Mouse (Mus musculus) hindbrain, embryonic 16.5 days (tissue): ENCODE measurements around the gene Cdx2. TPM values are rescaled to one million over a fixed set of nuclear protein-coding genes. Genes with fewer than 3 reads are reported as not detected.

Experiments used
- ATAC-seq: fragments of 200-750 bp; cut with Nextera tagmentation; 2 replicates; pipeline ENCODE4 v1.8.0; 2017; ENCODE audit warnings: moderate TSS enrichment, moderate library complexity
- H3K27ac ChIP-seq: fragments of 300-500 bp; sonication (generic); 2 replicates; pipeline ENCODE4 v1.5.1; 2014; ENCODE audit warnings: low read depth, mild to moderate bottlenecking, control low read depth, low read length, moderate library complexity
- H3K27me3 ChIP-seq: fragments of 300-500 bp; sonication (generic); replicated peaks from 2 replicates; pipeline ENCODE4 v1.6.1; 2014; ENCODE audit warnings: low read length; ENCODE audit not compliant: control insufficient read depth, insufficient read depth
- H3K36me3 ChIP-seq: fragments of 300-500 bp; sonication (generic); 2 replicates; pipeline ENCODE4 v1.6.1; 2014; ENCODE audit warnings: mild to moderate bottlenecking, low read length, moderate library complexity, mixed read lengths; ENCODE audit not compliant: control insufficient read depth, insufficient read depth
- H3K4me1 ChIP-seq: fragments of 300-500 bp; sonication (generic); 2 replicates; pipeline ENCODE4 v1.6.1; 2014; ENCODE audit warnings: low read depth, low read length; ENCODE audit not compliant: control insufficient read depth, insufficient read depth
- H3K4me2 ChIP-seq: fragments of 300-500 bp; sonication (generic); 2 replicates; pipeline ENCODE4 v1.6.1; 2014; ENCODE audit warnings: mild to moderate bottlenecking, low read length, control low read depth, moderate library complexity
- H3K4me3 ChIP-seq: fragments of 300-500 bp; sonication (generic); 2 replicates; pipeline ENCODE4 v1.5.1; 2014; ENCODE audit warnings: mild to moderate bottlenecking, low read length, control low read depth, moderate library complexity
- H3K9ac ChIP-seq: fragments of 300-500 bp; sonication (generic); 2 replicates; pipeline ENCODE4 v1.6.1; 2014; ENCODE audit warnings: low read depth, mild to moderate bottlenecking, control low read depth, low read length, moderate library complexity
- H3K9me3 ChIP-seq: fragments of 300-500 bp; sonication (generic); 2 replicates; pipeline ENCODE4 v1.6.1; 2014; ENCODE audit warnings: mild to moderate bottlenecking, low read length, moderate library complexity; ENCODE audit not compliant: control insufficient read depth
- WGBS: fragments of 180-500 bp; shearing (Covaris S2); extraction: QIAGEN DNeasy Blood & Tissue Kit; methylation state at CpG from one replicate; pipeline ENCODE4 v1.1.7; 2014; 5-methylcytosine and 5-hydroxymethylcytosine counted together
- polyA plus RNA-seq: library from polyadenylated mRNA; unstranded; fragments of >200 nt; fragmentation: Nextera tagmentation; extraction: Ambion mirVana; gene quantifications from 2 replicates; pipeline ENCODE4 v1.2.1, GENCODE M21; 2015

Gene Cdx2
- polyA plus RNA-seq, 1 experiment from 2014 or later = not detected

DNA sequence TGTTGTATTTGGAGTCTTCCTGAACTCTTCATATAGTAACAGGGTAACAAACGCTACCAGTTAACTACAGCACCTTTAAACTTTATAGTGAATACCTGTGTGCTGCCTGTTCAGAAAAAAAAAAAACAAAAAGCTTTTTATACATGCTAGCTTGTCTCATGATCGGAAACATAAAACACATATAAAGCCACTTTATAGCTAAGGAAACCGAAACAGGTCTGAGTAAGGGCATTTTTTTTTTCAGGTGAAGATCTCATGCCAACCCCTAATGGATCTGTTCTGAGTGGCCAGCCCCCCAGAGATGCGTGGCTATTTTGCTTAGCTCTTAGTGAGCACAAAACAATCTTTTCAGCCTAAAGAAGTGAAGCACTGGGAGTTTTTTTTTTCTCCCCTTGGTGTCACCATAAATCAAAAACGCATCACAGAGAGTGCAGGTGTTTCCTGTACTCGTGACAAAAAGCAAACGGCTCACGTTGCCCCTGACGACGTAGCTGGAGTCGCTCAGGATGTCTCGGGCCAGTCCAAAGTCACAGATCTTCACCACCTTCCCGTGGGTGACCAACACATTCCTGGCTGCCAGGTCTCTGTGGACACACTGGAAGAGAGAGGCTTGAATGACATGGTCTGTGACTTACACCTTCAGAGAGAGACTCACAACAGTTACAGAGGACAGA, 33.8 kb upstream of the Cdx2 start:
- no peaks in the 10 kb centered on the region for H3K4me1 ChIP-seq
- H3K4me3 ChIP-seq = no peak overlapping the region
- H3K9me3 ChIP-seq = no peaks in the 10 kb centered on the region
- H3K9ac ChIP-seq = no peak overlapping the region
- no peaks in the 10 kb centered on the region for H3K36me3 ChIP-seq
- no peaks in the 10 kb centered on the region for H3K27me3 ChIP-seq
- H3K4me2 ChIP-seq = no peak overlapping the region
- no peak for ATAC-seq
- WGBS = 75% methylated on average over 13 of the region's 13 CpGs
- no peak overlapping the region for H3K27ac ChIP-seq

DNA sequence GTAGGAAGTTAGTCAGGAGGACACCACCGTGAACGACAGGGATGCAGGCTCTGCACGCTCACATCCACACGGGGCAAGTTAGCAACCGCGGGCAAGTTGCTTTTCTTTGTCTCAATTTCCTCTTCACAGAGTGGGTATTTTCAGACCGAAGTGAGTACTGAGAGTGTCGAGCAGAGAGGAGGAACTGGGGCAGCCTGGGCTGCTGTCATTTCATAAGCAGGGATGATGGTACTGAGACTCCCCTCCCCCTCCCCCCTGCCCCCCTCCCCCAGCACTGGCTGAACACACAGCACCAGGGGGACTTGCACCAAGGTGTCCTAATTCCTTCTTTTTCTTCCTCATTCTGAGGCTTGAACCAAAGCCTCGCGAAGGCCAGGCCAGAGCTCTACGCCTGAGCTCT, 32.5 kb upstream of the Cdx2 start:
- H3K27me3 ChIP-seq = no peaks in the 10 kb centered on the region
- no peaks in the 10 kb centered on the region for H3K36me3 ChIP-seq
- H3K4me1 ChIP-seq = no peaks in the 10 kb centered on the region
- H3K9ac ChIP-seq = no peak overlapping the region
- H3K4me3 ChIP-seq = no peak overlapping the region
- no peak overlapping the region for H3K4me2 ChIP-seq
- H3K9me3 ChIP-seq = no peaks in the 10 kb centered on the region
- H3K27ac ChIP-seq = no peak overlapping the region
- ATAC-seq = no peak
- 82% methylated on average over 10 of the region's 11 CpGs for WGBS

GRCm38 (mm10) chr5:147338967-147339366, 31.9 kb upstream of the Cdx2 start:
- Histone ChIP-seq H3K27ac (no peak overlapping the region), H3K9me3 (no peaks in the 10 kb centered on the region), H3K27me3 (no peaks in the 10 kb centered on the region), H3K4me1 (no peaks in the 10 kb centered on the region), H3K9ac (no peak overlapping the region), H3K4me3 (no peak overlapping the region), H3K4me2 (no peak overlapping the region), H3K36me3 (no peaks in the 10 kb centered on the region)
- no peak for ATAC-seq
- 54% methylated on average over 9 of the region's 9 CpGs for WGBS

GRCm38 (mm10) chr5:147332711-147333110, 25.6 kb upstream of the Cdx2 start:
- 38% methylated on average over 7 of the region's 7 CpGs for WGBS

DNA sequence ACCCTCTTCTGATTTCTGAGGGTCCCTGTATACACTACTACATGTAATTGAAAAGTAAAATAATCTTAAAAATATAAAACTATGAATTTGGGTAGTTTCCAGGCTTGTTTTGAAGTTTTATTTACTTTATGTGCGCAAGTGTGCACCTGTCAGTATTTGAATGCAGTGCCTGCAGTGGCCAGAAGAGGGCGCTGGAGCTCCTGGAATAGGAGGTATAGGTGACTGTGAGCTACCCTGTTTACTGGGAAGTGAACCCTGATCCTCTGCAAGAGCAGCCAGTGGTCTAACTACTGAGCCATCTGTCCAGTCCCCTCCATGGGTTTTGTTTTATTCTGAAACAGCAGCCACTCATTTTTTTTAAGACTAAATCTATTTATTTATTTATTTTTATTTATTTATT, 24.5 kb upstream of the Cdx2 start:
- H3K9ac ChIP-seq = no peak overlapping the region
- ATAC-seq = no peak
- H3K27me3 ChIP-seq = no peaks in the 10 kb centered on the region
- 50% methylated on average over 2 of the region's 2 CpGs for WGBS
- H3K27ac ChIP-seq = no peak overlapping the region
- no peak overlapping the region for H3K4me3 ChIP-seq
- no peaks in the 10 kb centered on the region for H3K36me3 ChIP-seq
- H3K4me2 ChIP-seq = no peak overlapping the region
- no peaks in the 10 kb centered on the region for H3K4me1 ChIP-seq
- no peaks in the 10 kb centered on the region; the same call in 1 of the 2 replicates for H3K9me3 ChIP-seq

More at GRCm38 (mm10) chr5:147332711-147333110, 25.6 kb upstream of the Cdx2 start:
- no peak for ATAC-seq
- Histone ChIP-seq H3K36me3 (no peaks in the 10 kb centered on the region), H3K27me3 (no peaks in the 10 kb centered on the region), H3K27ac (no peak overlapping the region), H3K4me2 (no peak overlapping the region), H3K4me1 (no peaks in the 10 kb centered on the region), H3K9ac (no peak overlapping the region), H3K4me3 (no peak overlapping the region), H3K9me3 (no peaks in the 10 kb centered on the region; the same call in 1 of the 2 replicates)

DNA sequence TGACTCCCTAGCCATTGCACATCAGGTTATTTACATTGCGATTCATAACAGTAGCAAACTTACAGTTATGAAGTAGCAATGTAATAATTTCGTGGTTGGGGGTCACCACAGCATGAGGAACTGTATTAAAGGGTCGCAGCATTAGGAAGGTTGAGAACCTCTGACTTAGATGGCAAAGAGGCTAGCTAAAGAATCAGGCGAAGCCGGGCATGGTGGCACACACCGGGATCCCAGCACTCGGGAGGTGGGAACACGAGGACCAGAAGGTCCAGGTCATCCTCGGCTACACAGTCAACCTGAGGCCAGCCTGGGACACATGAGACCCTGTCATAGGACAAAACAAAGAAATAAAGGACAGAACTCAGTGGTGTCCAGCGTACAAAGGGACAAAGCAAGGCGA, 22.9 kb upstream of the Cdx2 start:
- WGBS = 85% methylated on average over 11 of the region's 11 CpGs
- no peaks in the 10 kb centered on the region for H3K27me3 ChIP-seq
- ATAC-seq = no peak
- H3K4me2 ChIP-seq = no peak overlapping the region
- no peaks in the 10 kb centered on the region for H3K4me1 ChIP-seq
- no peak overlapping the region for H3K9ac ChIP-seq
- H3K9me3 ChIP-seq = no peaks in the 10 kb centered on the region; the same call in 1 of the 2 replicates
- no peak overlapping the region for H3K4me3 ChIP-seq
- H3K36me3 ChIP-seq = no peaks in the 10 kb centered on the region
- no peak overlapping the region for H3K27ac ChIP-seq

DNA sequence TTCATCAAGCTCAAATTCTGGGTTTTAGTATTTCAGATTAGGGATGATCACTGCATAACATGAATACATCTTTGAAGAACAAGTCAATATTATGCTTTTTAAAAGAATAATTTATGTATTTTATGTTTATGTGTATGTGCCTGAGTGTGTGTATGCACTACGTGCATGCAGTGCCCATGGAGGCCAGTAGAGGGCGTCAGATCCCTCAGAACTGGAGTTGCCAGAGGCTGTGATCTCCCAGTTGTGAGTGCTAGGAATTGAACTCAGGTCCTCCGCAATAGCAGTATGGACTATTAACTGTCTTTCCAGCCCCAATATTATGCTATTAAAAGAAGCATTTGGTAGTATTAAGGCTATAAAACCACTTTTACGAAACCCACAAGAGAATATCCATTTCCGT, 20.6 kb upstream of the Cdx2 start:
- Histone ChIP-seq H3K27ac (no peak overlapping the region), H3K9ac (no peak overlapping the region), H3K36me3 (no peaks in the 10 kb centered on the region), H3K27me3 (0 out of 2 replicates have a peak, but pooled peaks cover 3% of the 10 kb centered on the region), H3K4me3 (no peak overlapping the region), H3K9me3 (no peaks in the 10 kb centered on the region; the same call in 1 of the 2 replicates), H3K4me1 (no peaks in the 10 kb centered on the region), H3K4me2 (no peak overlapping the region)
- 93% methylated on average over 5 of the region's 5 CpGs for WGBS
- no peak for ATAC-seq

DNA sequence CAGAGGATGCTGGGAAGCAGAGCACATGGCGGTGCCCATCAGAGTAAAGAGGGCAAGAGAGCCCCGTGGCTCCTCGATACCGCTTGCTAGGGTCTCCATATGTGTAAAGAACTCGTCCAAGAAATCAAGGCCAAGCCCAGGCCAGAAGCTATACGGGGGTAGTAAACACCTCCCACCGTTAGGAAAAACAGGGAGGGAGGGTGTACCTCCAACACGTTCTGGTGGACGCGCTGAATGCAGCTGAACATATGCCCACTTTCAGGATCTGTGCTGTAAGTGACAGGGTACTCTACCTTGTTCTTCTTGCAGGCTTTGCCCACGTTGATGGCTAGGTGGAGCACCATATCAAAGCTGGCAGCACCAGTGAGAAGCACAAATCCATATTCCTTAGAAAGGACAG, 18.9 kb upstream of the Cdx2 start:
- ATAC-seq = no peak
- Histone ChIP-seq H3K27ac (no peak overlapping the region), H3K4me2 (no peak overlapping the region), H3K27me3 (peaks cover 15% of the 10 kb centered on the region), H3K9ac (no peak overlapping the region), H3K4me3 (no peak overlapping the region), H3K36me3 (no peaks in the 10 kb centered on the region), H3K9me3 (no peaks in the 10 kb centered on the region; the same call in 1 of the 2 replicates), H3K4me1 (no peaks in the 10 kb centered on the region)
- WGBS = 77% methylated on average over 11 of the region's 11 CpGs

- 19% methylated on average over 17 of the region's 17 CpGs for WGBS
- Histone ChIP-seq H3K4me2 (no peak overlapping the region), H3K4me3 (no peak overlapping the region), H3K9me3 (no peaks in the 10 kb centered on the region; the same call in 1 of the 2 replicates), H3K9ac (no peak overlapping the region), H3K27ac (no peak overlapping the region), H3K4me1 (no peaks in the 10 kb centered on the region), H3K27me3 (peaks cover 24% of the 10 kb centered on the region), H3K36me3 (no peaks in the 10 kb centered on the region)
- 0 out of 2 replicates have a peak, but pooled peaks have one; percentile 20 for ATAC-seq
Measured at GRCm38 (mm10) chr5:147323237-147323917, 16.3 kb upstream of the Cdx2 start.
